Mouse (Mus musculus) macrophage (primary cell): ENCODE measurements around the gene Ap1s1. TPM values are rescaled to one million over a fixed set of nuclear protein-coding genes. Genes with fewer than 3 reads are reported as not detected.

ENCODE experiments used
- H3K27ac ChIP-seq: fragments of 350-480 bp; formaldehyde crosslinking; 2 replicates; pipeline ENCODE4 v1.9.0; 2021
- H3K36me3 ChIP-seq: fragments of 350-480 bp; formaldehyde crosslinking; 2 replicates; pipeline ENCODE4 v1.9.0; 2021; ENCODE audit errors: inconsistent target
- H3K4me3 ChIP-seq: fragments of 350-480 bp; formaldehyde crosslinking; 2 replicates; pipeline ENCODE4 v1.9.0; 2021; ENCODE audit errors: inconsistent target
- H3K79me2 ChIP-seq: fragments of 350-480 bp; formaldehyde crosslinking; 2 replicates; pipeline ENCODE4 v1.9.0; 2021; ENCODE audit errors: inconsistent target
- WGBS: methylation state at CpG from one replicate; pipeline ENCODE4 v1.1.7; 2026; ENCODE audit warnings: inconsistent platforms; ENCODE audit not compliant: missing documents; 5-methylcytosine and 5-hydroxymethylcytosine counted together
- polyA plus RNA-seq: library from polyadenylated mRNA; stranded (reverse); fragments of 250-400 nt; gene quantifications from 3 replicates; pipeline ENCODE4 v1.2.4, GENCODE M21; 2018; ENCODE audit warnings: inconsistent platforms

The Ap1s1 gene
- polyA plus RNA-seq, 1 experiment from 2014 or later: 131 TPM

DNA sequence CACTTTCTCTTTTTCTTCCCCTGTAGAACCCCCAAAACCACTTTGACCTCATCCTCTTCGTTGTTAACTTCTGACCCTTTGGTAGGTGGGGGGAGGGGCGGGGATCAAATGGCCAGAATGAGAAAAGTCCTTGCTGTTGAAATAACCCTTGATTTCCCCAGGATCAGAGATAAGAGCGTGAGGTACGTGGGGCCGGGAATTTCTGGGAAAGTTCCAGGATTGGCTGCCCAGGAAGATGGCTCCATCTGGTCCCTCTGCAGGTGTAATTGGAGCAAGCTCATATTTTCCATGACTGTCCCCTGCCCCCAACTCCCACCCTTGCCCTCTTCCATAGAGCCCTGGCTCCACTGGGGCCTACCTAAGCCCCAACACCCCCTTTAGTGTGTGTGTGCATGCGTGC, 29.8 kb upstream of the Ap1s1 start:
- WGBS: 69% methylated on average over 6 of the region's 6 CpGs

GRCm38 (mm10) chr5:137074191-137074651, 28.3 kb upstream of the Ap1s1 start:
- Histone ChIP-seq H3K79me2 (no peaks in the 10 kb centered on the region), H3K4me3 (no peak overlapping the region), H3K27ac (no peak overlapping the region), H3K36me3 (no peaks in the 10 kb centered on the region)
- WGBS: 86% methylated on average over 6 of the region's 6 CpGs

More for the DNA sequence above, 29.8 kb upstream of the Ap1s1 start:
- no peak overlapping the region for H3K4me3 ChIP-seq
- no peaks in the 10 kb centered on the region for H3K36me3 ChIP-seq
- no peaks in the 10 kb centered on the region for H3K79me2 ChIP-seq
- H3K27ac ChIP-seq: no peak overlapping the region

- H3K27ac ChIP-seq: no peak overlapping the region
- H3K36me3 ChIP-seq: no peaks in the 10 kb centered on the region
- H3K79me2 ChIP-seq: no peaks in the 10 kb centered on the region
- H3K4me3 ChIP-seq: no peak overlapping the region
- 100% methylated on average over 8 of the region's 8 CpGs for WGBS
Measured at GRCm38 (mm10) chr5:137073141-137073540, 27.2 kb upstream of the Ap1s1 start.

DNA sequence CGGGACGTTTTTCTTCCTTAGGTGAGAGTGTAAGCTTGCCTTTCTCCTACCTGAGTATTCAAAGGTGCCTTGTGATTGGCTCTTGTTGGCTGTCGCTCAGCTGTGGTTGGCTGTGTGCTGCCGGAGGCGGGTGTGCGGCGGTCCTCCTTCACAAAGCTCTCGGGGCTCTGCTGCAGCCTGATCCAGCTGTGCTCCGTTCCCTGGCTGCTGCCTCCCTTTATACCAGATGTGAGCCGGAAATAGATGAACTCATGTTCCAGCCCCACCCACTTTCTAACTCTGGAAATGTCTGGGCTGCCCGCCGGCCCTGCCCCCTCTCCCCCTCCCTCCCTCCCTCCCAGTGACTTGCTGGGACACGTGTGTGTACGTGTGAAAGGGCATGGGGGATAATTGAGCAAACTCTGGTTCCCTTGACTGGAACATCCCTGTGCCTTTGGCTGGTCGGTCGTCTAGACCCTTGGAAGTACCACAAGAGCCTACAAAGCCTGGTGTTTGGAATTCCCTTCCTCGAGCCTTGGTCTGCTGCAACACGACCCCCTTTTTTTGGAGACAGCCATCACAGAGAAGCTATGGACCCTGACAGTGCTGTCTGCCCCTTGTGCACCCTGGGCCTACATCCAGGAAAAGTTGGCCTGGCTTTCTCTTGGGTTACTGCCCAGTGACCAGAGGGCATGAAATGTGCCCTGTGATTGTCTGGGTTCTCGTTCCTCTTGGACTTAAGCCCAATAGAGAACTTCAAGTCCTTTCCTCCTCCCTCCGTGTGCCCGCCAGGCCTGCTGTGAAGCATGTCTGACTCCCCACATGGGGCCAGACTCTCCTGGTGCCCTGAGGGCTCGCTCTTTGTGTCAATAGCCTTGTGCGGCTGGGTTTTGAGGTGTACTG, 26.4 kb upstream of the Ap1s1 start, which contains the start of gene Serpine1:
Gene Serpine1 (minus strand): TSS at position 190 of the 882 bp plus-strand sequence.
- Histone ChIP-seq H3K4me3 (no peak within 1 kb of the TSS), H3K27ac (no peak within 1 kb of the TSS), H3K36me3 (no peaks in the 10 kb centered on the region), H3K79me2 (no peaks in the 10 kb centered on the region)
- 29% methylated on average over 19 of the region's 23 CpGs for WGBS

GRCm38 (mm10) chr5:137070881-137071605, 25.1 kb upstream of the Ap1s1 start:
- WGBS: 91% methylated on average over 19 of the region's 19 CpGs
- Histone ChIP-seq H3K36me3 (no peaks in the 10 kb centered on the region), H3K4me3 (no peak overlapping the region), H3K27ac (no peak overlapping the region), H3K79me2 (no peaks in the 10 kb centered on the region)

- H3K27ac ChIP-seq: no peak overlapping the region
- H3K36me3 ChIP-seq: no peaks in the 10 kb centered on the region
- WGBS: 67% methylated on average over 4 of the region's 4 CpGs
- H3K4me3 ChIP-seq: no peak overlapping the region
- H3K79me2 ChIP-seq: no peaks in the 10 kb centered on the region
Measured at GRCm38 (mm10) chr5:137068711-137069110, 22.8 kb upstream of the Ap1s1 start.

GRCm38 (mm10) chr5:137065923-137066322, 20.0 kb upstream of the Ap1s1 start:
- Histone ChIP-seq H3K36me3 (no peaks in the 10 kb centered on the region), H3K27ac (no peak overlapping the region), H3K79me2 (no peaks in the 10 kb centered on the region), H3K4me3 (no peak overlapping the region)
- WGBS: 77% methylated on average over 8 of the region's 8 CpGs

DNA sequence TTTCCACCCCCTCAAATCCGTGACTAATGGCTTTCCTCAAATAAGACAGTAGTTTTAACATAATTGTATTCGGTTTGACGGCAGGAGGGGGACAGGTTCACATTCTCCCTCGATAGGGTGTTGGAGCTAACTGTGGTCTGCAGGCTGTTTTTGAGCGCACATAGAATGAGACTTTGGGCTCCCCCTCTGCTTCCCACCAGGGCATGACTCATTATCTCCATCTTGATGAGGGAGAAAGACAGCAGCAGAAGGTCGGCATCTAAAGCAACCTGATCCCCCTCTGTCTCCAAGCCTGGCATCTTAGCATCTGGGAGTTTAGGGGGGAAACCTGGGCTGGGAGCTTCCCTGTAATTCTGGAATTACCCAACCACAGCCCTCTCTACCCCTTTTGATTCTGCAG, 19.5 kb upstream of the Ap1s1 start:
- Histone ChIP-seq H3K27ac (no peak overlapping the region), H3K36me3 (no peaks in the 10 kb centered on the region), H3K79me2 (no peaks in the 10 kb centered on the region), H3K4me3 (no peak overlapping the region)
- WGBS: 89% methylated on average over 6 of the region's 6 CpGs

DNA sequence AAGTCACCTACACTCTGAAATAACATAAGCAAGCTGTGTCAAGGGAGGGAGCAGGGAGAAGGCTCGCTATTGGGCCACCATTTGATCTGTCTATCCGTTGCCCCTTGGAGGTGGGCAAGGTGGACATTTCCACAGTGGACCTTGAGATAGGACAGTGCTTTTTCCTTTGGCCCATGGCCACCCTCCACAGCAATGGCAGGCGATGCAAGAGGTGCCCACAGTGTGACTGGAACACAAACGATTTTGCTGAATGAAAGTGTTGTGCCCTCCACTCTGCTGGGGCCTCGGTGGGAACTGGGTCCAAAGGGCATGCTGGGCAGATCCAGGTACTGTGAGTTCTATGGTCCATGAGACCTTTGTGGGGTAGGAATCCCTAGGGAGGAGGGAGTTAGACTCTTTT, 16.7 kb upstream of the Ap1s1 start:
- no peaks in the 10 kb centered on the region for H3K36me3 ChIP-seq
- H3K27ac ChIP-seq: no peak overlapping the region
- H3K4me3 ChIP-seq: no peak overlapping the region
- 83% methylated on average over 5 of the region's 5 CpGs for WGBS
- H3K79me2 ChIP-seq: no peaks in the 10 kb centered on the region

DNA sequence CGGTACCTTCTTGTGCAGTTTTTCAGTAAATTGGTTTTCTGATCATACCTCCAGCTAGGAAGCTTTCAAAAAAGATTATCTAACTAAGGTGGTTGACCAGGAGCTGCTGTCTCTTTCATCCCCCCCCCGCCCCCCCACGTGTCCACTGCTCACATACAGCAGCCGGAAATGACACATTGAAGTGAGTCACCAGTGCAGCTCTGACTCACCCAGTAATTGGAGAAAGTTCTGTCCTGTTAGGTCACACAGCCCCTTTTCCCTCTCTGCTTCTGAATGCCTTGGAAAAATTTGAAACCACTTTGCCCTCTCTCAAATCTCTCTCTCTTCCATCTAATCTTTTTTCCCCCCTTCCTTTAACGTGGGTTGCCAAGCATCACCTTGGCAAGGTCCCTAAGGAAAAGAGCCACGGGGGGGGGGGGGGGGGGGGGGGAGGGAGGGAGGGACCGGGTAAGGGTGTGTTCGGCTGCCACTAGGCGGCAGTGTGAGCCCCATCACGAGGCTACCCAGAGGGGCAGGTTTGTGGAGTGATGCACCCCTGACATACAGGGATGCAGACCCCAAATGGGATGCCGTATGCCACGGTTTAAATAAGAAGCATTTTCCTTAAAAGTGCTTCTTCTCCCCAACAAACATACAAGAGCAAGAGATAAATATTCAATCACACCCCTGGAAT, 16.0 kb upstream of the Ap1s1 start:
- H3K4me3 ChIP-seq: no peak overlapping the region
- no peaks in the 10 kb centered on the region for H3K36me3 ChIP-seq
- 20% methylated on average over 6 of the region's 12 CpGs for WGBS
- H3K79me2 ChIP-seq: no peaks in the 10 kb centered on the region
- H3K27ac ChIP-seq: no peak overlapping the region

DNA sequence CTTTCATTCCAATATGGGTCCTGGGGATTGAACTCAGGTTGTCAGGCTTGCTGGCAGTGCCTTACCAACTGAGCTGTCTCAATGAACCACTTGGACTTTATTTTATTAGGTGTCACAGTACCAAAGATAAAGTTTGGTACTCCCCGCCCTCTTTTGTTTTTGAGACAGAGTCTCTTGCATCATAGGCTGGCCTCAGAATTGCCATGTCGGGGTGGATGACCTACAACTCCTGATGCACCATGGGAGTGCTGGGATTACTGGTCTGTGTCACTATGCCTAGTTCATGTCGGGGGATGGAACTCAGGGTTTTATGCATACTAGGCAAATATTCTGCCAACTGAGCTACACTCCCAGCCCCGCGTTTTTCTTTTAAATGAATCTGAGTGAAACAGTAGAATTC, 8.9 kb upstream of the Ap1s1 start:
- H3K79me2 ChIP-seq: no peaks in the 10 kb centered on the region
- no peaks in the 10 kb centered on the region for H3K36me3 ChIP-seq
- H3K27ac ChIP-seq: no peak overlapping the region
- WGBS: 80% methylated on average over 5 of the region's 5 CpGs
- no peak overlapping the region for H3K4me3 ChIP-seq

GRCm38 (mm10) chr5:137054299-137054698, 8.4 kb upstream of the Ap1s1 start:
- Histone ChIP-seq H3K4me3 (no peak overlapping the region), H3K27ac (no peak overlapping the region), H3K36me3 (no peaks in the 10 kb centered on the region), H3K79me2 (no peaks in the 10 kb centered on the region)
- 87% methylated on average over 7 of the region's 7 CpGs for WGBS

DNA sequence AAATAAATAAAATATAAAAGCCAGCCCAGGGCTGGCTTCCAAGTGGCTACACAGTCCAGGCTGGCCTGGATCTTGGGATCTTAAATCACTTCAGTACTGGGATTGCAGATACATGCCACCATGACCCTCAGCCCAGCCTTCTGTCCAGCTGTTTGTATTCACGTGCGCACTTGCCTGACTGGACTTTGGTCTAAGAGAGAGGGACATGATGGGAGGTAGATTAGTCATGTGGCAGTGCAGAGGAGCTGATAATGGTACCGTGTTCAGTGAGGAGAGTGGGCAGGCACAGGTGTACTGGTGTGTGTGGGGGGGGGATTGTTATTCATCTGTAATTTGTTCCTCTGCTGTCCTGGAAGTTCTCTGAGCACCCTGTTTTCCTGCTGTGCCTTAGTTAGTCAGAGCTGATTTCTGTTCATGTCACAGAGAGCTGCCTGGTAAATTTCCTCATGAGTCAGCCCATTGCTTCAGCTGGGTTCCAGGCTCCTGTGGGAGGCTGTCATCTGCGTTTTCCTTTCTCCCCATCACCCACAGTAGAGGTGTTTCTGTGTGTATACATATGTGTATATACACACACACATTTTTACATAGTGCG, 6.1 kb upstream of the Ap1s1 start:
- Histone ChIP-seq H3K27ac (no peak overlapping the region), H3K4me3 (no peak overlapping the region), H3K36me3 (no peaks in the 10 kb centered on the region), H3K79me2 (no peaks in the 10 kb centered on the region)
- WGBS: 86% methylated on average over 4 of the region's 5 CpGs

- 80% methylated on average over 6 of the region's 6 CpGs for whole genome bisulfite sequencing
- Histone ChIP-seq H3K36me3 (no peaks in the 10 kb centered on the region), H3K27ac (no peak overlapping the region), H3K4me3 (no peak overlapping the region), H3K79me2 (no peaks in the 10 kb centered on the region)
Measured at GRCm38 (mm10) chr5:137051125-137051524, 5.2 kb upstream of the Ap1s1 start.
